Mouse (Mus musculus) MEL-GATA-1-ER (cell line): ENCODE results near the gene Pfkfb3.

ENCODE experiments used
- DNase-seq: peaks from one replicate; pipeline ENCODE4 v3.0.0-alpha.2; 2012; ENCODE audit warnings: low read depth; ENCODE audit errors: extremely low read depth

The Pfkfb3 gene

DNA sequence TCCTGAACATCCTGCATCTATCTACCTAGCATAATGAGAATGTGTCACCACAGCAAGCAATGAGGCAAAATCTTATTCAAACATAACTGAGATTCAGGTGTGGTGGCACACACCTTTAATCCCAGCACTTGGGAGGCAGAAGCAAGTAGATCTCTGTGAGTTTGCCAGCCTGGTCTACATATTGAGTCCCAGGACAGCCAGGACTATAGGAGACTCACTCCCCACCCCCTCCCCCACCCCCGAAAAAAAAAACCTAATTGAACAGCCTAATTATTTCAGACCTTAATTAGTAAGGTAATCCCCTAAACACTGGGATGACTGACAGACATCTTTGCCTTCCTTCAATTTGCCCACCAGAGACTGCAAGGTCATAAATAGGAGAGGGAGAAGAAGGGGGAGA, 2.2 kb downstream of the Pfkfb3 start:
- DNase-seq = no peak

GRCm38 (mm10) chr2:11548508-11548907, 5.4 kb downstream of the Pfkfb3 start:
- DNase-seq = no peak

GRCm38 (mm10) chr2:11547609-11548008, 6.3 kb downstream of the Pfkfb3 start:
- DNase-seq = peak; percentile 67

DNA sequence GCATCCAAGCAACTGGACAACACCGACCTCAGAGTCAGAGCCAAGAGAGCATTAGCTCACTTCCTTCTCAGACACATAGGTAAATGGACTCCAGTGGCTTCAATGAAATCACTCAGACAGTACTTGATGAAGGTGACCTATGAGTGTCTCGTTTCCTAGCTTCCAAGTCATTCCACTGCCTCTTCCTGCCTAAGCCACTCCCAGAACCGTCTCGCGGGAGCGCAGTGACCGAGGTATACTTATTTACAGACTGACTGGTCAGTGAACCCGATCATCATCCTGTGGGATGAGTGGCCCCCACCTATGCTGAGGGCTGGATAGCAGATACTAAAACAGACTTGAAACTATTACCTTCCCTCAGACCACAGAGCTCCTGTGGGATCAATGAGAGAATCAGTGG, 7.8 kb downstream of the Pfkfb3 start:
- DNase-seq = no peak

DNA sequence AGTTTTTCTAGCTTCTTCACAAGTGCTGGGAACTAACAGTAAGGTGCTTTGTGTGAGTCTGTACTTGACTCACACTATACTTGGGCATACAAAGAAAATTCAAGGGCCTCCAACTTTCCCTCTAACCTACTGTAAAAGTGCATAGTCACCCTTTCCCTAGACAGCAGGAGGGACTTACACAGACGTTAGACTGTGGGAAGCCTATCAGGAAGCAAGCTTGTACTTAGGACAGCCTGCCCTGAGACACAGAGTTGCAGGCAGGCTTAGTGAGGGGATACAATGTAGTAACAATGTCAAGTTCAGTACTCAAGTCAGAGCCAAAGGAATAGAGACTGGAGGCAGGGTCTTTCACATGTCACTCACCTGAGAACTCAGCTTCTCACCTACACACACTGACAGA, 8.5 kb downstream of the Pfkfb3 start:
- peak; percentile 64 for DNase-seq

- DNase-seq = peak; percentile 50
Measured at GRCm38 (mm10) chr2:11544342-11544741, 9.5 kb downstream of the Pfkfb3 start.

DNA sequence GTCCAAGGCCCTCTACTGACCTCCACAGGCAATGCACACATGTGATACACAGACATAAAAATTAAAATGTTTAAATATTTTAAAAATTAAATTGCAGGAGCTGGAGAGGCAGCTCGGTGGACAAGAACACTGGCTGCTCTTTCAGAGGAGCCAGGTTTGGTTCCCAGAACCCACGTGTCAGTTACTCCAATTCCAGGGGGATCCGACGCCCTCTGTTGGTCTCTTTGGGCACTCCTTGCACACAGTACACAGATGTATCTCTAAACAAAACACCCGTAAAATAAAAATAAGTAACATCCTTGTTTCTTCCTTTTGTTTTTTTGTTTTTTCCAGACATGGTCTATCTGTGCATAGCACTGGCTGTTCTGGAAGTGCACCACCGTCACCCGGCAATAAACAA, 10.7 kb downstream of the Pfkfb3 start:
- DNase-seq = no peak

GRCm38 (mm10) chr2:11542640-11543039, 11.2 kb downstream of the Pfkfb3 start:
- peak; percentile 42 for DNase-seq

- DNase-seq = no peak
Measured at GRCm38 (mm10) chr2:11542121-11542520, 11.8 kb downstream of the Pfkfb3 start.

GRCm38 (mm10) chr2:11541528-11541927, 12.3 kb downstream of the Pfkfb3 start:
- DNase-seq = peak; percentile 47

GRCm38 (mm10) chr2:11535966-11536365, 17.9 kb downstream of the Pfkfb3 start:
- no peak for DNase-seq

DNA sequence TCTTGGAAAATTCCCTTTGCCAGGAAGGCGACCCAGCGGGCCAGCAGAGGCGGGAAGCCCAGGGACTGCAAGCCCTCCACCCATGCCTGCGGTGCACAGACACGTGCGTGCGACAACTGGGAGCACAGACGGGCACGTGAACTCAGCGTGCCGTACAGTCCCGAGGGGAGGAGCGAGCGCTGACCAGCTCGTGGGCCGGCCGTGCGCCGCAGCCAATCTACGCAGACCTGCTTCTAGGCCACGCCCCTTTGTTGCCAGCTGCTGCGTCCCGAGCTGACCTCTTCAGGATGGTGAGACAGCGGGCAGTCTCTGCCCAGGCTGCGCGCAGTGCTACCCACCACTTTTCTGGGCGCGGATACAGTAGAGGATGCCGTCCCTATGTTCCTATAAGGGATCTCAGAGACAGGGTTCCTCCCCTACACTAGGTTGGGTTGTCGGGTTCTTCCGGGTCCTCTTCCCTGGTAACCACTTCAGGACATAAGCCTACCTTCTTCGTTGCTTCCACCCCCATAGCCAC, 18.4 kb downstream of the Pfkfb3 start:
- DNase-seq = peak; percentile 74

- DNase-seq = no peak
Measured at GRCm38 (mm10) chr2:11534826-11535225, 19.1 kb downstream of the Pfkfb3 start.

- no peak for DNase-seq
Measured at GRCm38 (mm10) chr2:11530101-11530500, 23.8 kb downstream of the Pfkfb3 start.

GRCm38 (mm10) chr2:11526063-11526462, 27.8 kb downstream of the Pfkfb3 start:
- DNase-seq = no peak

DNA sequence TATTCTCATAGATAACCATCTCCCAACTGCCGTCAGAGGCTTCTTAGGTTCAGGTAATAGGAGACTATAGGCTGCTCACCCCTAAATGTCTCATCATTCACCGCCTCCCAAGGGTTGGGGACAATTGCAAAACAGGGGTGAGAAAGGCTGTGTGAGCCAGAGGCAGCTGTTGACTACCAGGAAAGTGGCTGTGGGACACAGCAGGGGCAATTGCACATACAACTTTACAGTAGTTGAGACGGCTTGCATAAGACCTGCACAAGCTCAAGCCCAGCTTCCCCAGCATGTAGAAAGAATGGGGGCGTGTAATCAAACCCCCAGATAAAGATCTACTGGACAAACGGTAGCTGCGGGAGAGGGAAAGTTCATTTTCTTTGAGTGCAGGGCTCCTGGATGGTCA, 29.1 kb downstream of the Pfkfb3 start:
- no peak for DNase-seq

- DNase-seq = no peak
Measured at GRCm38 (mm10) chr2:11521758-11522157, 32.1 kb downstream of the Pfkfb3 start.

GRCm38 (mm10) chr2:11520786-11521185, 33.1 kb downstream of the Pfkfb3 start:
- no peak for DNase-seq

DNA sequence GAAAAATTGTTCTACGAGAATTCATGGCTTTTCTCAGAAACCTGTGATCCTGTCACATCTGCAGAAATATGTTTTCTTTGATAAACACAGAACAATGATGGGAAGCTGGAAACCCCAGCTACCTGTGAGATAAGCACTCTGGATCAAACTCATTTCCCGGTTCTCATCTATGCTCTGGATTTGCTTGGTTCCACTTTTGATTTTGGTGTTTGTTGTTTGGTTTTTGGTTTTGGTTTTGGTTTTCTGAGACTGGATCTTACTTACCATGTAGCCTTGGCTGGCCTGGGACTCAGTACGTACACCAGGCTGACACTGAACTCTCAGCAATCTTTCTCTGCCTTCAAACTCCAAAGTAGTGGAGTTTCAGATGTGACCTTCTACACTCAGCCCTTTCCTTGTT, 38.0 kb downstream of the Pfkfb3 start:
- no peak for DNase-seq

DNA sequence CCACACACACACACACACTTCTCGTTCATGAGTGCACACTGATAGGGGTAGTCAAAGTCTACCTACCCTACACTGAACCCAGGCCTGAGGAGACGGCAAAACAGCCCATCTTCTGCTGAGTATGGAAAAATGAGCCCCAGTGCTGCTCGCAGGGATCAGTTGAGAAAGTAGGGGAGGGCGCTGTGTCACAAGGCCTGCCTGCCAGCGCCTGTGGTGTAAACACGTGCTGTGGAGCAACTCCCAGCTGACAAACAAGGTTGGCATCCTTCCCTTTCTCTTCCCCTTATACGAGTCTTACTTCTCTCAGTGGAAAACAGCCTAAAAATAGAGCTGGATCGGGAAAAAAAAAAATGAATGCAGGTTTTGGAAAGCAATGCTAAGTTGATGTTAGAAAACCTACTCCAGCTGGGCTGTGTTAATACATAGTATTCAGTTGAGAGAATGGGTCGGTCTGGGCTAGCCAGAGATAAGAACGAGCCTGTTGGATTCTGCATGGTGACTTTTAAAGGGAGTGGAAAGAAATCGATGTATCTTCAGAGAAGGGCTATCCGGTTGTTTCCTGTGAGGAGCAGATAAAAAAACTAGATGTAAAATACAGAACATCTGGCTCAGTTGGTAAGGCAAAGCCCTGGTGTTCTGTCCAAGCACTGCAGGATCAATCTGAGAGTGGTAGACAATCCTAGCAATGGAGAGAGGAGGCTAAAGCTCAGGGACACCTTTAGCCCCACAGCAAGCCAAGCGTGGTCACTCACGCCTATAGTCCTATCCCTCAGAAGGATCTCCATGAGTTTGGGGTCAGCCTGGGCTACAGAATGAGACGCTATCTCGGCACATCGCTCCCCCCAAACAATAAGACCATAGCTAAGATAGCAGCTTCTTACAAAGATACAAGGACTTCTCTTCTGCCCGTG, 40.6 kb downstream of the Pfkfb3 start:
- DNase-seq = peak; percentile 38

- no peak for DNase-seq
Measured at GRCm38 (mm10) chr2:11512127-11512526, 41.8 kb downstream of the Pfkfb3 start.

GRCm38 (mm10) chr2:11503736-11504135, 50.1 kb downstream of the Pfkfb3 start:
- no peak for DNase-seq

GRCm38 (mm10) chr2:11502901-11503431, 50.9 kb downstream of the Pfkfb3 start:
- DNase-seq = no peak
